Mouse (Mus musculus): ENCODE results near the gene Aak1.
A peak's percentile ranks its signal among the peaks of the same experiment; 100 is the strongest.

Gene Aak1

DNA sequence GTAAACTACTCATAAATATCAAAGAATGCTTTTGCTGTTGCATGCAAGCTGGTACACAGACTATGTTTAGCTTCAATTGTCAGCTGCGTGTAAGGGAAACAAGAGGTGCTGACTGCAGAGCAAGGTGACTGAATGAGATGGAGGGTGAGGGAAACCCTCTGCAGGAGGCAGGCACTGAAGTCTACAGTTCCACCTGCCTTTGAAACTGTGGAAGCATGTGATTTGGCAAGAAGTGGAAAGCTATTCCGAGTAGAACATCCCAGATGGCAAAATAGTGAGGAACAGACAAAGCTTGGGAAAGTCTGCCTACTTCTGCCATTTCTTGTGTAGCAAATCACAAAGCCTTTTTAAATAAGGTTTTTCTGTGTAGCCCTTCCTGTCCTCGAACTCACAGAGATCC lies 106.4 kb downstream of the Aak1 start:
- peak in 1 of 2 experiments; percentile 57 for DNase-seq (ENCODE audit: low spot score in 2 of 2)

DNA sequence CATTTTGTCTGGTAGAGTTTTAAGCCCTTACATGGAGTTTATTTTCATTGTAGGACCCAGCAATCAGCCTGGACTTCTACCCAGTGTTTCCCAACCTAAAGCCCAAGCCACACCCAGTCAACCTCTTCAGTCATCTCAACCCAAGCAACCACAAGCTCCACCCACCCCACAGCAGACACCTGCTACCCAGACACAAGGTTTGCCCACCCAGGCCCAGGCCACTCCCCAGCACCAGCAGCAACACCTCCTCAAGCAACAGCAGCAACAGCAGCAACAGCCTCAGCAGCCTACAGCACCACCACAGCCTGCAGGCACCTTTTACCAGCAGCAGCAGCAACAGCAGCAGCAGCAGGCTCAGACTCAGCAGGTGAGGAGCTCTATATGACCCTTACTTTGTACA lies 106.9 kb downstream of the Aak1 start:
- DNase-seq (ENCODE audit: low spot score in 2 of 2) = no peak

DNA sequence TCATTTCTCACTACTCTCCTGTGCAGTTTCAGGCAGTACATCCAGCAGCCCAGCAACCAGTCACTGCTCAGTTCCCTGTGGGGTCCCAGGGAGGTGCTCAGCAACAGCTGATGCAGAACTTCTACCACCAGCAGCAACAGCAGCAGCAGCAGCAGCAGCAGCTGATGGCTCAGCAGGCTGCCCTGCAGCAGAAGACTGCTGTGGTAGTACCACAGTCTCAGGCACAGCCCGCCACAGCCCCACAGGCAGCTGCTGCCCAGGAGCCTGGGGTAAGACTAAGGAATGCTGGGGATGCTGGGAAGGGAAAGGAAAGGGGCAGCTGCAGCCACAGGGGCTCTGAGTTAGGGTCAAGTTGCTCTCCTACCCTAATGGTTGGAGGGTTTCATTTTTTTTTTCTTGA lies 109.7 kb downstream of the Aak1 start:
- no peak for DNase-seq (ENCODE audit: low spot score in 2 of 2)

DNA sequence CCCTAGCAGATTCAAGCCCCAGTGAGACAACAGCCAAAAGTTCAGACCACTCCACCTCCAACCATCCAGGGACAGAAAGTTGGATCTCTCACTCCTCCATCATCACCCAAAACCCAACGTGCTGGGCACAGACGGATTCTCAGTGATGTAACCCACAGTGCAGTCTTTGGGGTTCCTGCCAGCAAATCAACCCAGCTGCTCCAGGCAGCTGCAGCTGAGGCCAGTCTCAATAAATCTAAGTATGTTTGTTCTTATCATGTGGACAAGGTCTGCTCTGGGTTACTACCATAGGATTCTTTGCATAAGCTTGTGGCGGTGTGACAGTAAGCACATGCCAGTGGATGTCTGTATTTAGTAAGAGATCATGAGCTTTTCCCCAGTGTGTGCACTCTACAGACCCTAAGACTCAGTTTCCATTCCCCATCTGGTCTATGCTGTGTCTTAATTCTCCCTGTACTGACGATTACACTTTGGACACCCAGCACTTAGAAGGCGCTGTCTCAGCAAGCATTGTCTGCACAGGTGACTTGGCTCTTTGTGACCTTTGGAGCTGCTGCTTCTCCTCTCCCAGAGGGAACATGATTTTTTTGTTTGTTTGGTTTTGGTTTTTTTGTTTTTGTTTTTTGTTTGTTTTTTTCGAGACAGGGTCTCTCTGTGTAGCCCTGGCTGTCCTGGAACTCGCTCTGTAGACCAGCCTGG lies 114.8 kb downstream of the Aak1 start:
- DNase-seq (ENCODE audit: low spot score in 2 of 2) = no peak

DNA sequence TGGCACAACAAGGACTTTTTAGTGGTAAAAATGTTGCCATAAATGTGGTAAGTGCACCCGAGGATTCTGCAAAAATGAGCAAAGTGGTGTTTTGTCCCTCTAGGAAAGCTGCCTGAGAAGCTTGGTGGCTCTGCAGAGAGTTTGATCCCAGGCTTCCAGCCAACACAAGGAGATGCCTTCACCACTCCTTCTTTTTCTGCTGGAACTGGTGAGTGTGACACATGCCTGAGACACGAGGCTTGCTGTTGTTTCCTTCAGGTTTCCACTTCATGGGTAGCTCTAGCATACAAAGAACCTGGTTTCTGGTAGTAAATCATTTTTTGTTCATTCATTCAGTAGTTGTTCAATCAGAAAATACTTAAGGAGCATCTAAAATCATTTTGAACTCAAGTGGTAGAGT lies 117.8 kb downstream of the Aak1 start:
- no peak for DNase-seq (ENCODE audit: low spot score in 2 of 2)

DNA sequence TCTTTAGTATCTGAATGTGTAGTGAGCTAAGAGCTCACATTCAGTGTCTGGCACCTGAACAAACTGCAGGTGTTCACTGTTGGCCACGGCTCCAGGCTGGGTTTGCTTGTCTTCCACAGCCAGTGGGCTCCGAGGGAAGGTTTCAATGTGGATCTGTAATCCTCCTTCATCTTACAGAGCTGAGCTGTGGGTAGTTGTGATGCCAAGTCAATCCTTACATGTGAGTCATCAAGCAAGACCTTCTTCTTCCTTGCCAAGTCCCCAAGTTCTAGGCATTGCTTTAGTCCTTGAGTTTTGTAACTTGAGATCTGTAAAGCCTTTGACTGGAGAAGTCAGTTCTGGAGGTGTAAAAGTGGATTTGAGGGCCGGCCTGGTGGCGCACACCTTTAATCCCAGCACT lies 124.6 kb downstream of the Aak1 start:
- DNase-seq (ENCODE audit: low spot score in 2 of 2) = no peak

DNA sequence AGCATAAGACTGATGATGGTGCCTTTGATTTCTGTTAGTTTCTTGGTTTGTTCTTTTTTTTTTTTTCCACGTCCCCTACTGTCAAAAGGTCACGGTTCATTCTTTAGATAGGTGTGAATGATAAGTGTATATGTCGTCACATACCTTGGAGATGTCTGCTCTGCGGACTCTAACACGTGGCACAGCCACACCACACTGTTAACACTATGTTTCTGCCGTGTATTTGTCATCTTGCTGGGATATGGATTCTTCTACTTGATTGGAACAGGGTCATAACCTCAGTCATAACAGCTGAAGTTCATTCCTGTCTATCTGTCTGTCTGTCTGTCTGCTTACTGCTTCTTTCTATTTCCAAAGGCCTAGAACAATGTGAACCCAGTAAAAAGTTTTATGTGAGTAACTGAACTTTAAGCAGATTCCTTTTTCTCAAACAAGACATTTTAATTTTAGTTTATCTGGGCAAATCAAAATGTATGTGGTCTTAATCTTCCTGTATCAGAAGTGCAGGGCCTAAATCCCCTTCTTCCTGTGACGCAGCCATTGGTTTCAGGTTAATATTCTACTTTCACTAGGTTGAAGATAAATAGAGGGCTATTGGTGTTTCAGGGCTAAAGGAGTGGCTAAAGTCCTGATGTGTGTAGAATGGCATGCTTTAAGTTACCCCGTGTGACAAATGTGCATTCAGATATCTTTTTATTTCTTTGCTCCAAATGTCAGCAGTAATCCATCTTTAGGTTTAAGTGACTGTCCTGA lies 129.0 kb downstream of the Aak1 start:
- no peak for DNase-seq (ENCODE audit: low spot score in 2 of 2)

DNA sequence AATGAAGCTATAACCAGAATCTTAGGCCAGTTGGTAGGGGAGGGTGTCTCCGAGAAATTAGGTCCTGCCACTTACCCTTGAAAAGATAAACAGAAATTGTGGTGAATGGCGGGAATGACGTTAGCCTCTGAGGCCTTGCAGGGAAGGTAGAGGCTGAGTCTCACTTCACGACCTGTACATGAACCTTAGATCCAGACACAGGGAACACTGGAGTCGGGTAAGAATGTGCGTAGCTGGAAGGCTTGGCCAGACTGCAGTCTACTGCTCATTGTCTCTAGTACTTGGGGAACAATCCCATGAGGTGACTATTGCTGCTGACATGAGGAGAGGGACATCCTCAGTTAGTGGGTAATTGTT lies 129.6 kb downstream of the Aak1 start:
- DNase-seq (ENCODE audit: low spot score in 2 of 2) = no peak

DNA sequence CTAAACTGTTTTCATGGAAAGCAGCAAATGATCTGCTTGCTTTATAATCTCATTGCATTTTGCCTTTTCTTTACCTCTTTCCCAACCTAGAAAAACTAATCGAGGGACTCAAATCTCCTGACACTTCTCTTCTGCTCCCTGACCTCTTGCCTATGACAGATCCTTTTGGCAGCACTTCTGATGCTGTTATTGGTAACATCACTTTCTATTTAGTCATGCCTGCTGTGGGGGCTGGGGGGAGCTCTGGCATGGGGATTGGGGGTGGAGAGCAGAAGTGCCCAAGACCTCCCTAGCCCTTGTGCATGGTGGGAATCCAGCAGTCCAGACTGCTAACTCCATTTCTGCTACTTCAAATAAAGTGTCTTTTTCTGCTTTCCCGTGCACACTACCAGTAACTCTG lies 131.9 kb downstream of the Aak1 start:
- DNase-seq (ENCODE audit: low spot score in 2 of 2) = no peak

DNA sequence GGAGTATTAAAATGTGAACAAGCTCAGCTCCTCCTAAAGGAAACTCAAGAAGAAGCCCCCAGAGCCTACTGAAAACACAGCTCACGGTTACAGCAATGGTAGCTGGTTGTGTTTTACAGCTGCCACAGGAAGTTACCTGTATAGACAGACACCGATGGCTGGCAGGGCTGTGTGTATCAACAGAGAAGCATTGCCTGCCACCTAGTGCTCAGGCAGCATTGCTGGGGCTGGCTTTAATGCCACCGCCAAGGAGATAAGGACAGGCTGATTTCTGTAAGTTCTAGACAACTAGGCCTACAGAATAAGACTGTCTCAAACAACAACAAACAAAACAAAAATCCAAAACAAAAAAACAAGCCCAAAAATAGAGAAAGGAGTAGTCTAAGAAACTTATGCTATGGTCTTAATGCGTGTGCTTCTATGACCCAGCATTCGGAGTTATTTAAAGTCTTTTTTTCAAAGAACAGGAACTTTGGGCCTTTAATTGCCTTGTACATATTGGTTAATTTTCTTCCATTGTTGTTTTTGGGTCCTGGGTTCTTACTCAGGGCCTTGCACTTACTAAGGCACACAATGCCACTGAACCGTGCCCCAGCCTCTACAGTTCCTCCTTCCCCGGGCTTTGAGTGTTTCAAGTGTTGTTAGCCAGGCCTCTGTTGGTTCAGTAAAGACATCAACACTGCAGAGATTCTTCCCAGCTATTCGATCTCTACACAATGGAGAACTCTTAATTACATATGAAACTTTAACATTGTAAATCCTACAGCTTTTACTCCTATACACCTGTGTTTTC lies 136.2 kb downstream of the Aak1 start:
- DNase-seq (ENCODE audit: low spot score in 2 of 2) = no peak

DNA sequence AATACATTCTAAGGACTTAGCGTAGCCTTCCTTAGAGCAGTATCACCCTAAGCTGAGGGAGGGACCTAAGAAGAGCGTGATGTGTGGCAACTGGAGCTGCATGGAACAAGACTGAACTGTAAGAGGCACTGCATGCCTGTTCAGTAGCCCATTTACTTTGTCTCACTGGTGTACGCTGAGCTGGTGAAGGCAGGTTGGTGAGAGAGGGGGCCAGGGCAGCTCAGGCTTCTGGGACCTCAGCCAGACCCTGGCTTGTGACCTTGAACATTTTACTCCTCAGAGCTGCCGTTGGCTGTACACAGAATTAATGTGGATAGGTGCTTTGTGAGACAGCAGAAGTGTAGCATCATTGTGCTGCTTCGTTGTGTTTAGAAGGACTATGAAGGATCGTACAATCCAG lies 140.3 kb downstream of the Aak1 start:
- no peak for DNase-seq (ENCODE audit: low spot score in 2 of 2)

DNA sequence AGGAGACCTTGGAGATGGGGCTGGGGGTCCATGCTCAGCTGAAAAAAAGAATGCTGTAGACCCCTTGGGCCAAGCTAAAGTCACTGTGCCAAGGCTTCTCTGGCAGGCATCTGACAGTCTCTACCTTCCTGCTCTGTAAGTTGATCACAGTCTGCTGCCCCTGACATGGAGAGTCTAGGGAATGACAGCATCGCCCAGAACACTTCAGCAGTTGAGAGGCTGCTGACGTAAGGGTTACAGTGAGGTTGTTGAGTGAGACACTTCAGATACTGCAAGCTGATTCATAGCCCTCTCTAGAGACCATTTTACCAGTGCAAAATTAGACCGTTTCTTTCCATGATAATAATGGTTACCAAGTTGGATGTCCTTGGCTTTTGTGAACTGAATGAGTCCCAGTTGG lies 141.7 kb downstream of the Aak1 start:
- no peak for DNase-seq (ENCODE audit: low spot score in 2 of 2)

DNA sequence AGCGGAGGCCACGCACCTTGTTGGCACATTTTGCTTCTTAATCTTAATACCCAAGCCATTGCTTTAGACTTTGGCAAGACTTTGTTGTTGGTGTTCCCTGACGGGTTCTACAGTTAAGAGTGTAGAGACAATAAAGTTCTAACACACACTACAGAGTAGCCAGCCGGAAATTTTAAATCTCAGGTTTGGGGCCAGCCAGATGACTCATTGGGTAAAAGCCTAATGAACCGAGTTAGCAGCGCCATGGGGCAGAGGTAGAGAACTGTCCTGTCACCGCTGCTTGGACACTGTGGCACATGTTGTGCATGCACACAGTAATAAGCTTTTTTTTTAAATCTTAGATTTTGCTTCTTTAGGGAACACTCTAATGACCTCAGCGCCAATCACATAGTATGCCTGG lies 143.0 kb downstream of the Aak1 start:
- DNase-seq (ENCODE audit: low spot score in 2 of 2) = no peak

DNA sequence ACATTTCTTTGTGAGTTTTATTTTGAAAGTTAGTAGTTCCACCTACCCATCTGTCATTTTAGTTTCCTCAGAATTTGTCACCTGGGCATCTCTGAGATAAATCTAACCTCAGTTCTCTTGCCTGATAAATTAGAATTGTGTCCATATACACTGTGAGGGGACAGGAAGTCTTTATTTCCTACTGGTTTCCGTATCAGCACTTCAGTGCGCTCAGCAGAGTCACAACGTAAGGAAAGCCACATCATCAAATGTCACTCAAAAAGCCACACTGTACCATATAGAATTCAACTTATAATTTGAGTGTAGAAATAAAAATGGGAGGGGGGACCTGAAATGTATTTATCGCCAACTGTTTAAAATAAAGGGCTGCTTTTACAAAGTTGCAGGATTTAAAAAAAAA lies 144.9 kb downstream of the Aak1 start:
- DNase-seq (ENCODE audit: low spot score in 2 of 2) = no peak

DNA sequence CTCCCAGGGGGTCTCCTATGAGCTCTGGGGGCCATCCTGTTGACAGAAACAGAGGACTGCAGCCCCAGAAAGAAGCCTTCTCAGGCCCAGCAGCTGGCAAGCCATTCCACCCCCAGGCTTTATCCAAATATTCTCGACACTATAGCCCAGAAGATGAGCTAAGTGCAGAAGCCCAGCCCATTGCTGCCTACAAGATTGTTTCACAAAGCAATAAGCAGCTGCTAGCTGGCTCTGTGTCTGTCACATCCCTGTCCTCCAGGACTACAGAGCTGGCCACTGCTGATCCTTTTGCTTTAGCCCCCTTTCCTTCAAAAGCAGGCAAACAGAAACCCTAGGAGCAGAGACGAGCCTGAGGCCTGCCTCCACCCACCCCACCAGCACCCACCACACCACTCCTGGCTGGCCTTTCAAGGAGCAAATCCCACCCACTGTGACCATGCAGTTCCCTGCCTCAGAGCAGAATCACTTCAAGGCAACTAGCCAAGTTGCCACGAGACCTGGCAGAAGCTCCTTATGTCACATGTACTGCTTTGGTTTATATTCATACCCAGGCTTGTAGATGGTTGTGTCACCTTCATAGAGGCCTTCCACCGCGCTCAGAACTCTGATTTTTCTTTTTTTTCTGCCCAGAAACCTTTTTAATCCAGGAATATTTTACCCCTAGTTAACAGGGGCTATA lies 147.5 kb downstream of the Aak1 start:
- peak; percentile 53 to 58 for DNase-seq (ENCODE audit: low spot score in 2 of 2)

DNA sequence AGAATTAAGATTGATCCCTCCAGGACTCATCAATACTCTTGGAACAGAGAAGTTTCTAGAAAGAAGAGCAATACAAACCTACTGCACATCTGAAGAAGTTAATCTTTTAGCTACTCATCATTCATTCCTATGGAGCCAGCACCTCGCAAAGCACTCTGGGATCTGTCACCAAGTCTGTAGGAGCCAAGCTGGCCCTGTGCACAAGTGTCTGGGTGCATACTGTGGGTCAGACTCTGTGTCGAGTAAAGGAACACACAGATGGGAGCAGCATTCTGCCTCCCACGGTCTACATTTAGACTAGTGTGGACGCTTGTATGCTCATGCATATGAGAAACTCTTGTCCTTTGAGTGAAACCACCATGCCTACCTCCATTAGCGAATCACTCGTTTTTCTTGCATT lies 148.0 kb downstream of the Aak1 start:
- DNase-seq (ENCODE audit: low spot score in 2 of 2) = no peak

DNA sequence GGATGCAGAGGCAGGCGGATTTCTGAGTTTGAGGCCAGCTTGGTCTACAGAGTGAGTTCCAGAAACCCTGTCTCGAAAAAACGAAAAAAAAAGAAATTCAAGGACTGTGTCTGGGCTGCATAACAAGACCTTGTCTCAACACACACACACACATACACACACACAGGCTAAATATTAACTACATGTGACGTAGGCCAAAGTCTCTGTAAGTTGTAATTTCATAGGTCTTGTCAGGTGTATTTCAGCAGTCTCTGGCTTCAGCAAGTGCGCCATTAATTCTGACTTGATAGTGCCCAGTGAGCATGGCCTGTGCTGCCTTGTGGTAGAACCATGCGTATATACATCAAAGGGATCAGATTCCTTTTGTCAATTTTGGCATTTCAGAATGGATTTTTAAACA lies 152.7 kb downstream of the Aak1 start:
- no peak for DNase-seq (ENCODE audit: low spot score in 2 of 2)

DNA sequence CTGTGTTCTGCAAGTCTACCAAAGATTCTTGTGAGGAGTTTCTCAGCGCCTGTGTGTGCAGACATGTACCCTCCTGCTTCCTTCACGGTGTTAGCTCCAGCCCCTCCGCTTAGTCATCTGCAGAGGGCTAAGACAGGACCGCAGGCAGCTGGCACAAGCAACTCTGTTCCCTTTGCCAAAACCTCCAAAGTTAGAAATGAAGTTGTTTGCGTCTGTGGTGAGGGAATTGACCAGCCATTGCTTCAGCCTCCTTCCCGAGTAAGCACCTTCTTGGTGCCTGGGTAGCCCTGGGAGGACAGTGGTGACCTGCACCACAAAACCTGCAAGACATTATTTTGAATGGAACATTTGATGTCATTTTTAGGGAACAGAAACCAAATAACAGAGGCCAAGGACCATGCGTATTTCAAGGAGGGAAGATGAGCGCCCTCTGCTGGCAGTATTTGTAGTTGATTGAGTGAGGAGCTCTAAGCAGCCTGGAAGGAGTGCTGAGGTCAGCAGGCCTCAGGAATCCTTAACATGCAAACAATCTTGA lies 153.3 kb downstream of the Aak1 start:
- DNase-seq (ENCODE audit: low spot score in 2 of 2) = peak; percentile 85 to 88

DNA sequence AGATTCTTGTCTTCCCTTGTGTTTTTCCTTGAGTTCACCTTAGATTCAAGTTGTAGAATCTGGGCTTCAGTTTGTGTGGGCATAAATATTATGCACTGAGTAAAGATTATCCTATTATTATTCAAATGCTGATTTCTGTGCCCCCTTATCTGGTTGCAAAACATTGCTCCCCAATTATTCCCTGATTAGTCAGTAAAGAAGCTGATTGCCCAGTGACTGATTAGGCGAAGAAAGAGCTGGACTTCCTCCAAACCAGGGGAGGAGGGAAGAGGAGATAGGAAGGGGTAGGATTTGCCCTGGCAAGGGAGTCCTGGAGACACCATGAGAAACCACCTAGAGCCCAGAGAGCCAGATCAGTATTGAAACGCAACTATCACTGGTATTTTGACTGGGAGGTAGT lies 154.8 kb downstream of the Aak1 start:
- no peak for DNase-seq (ENCODE audit: low spot score in 2 of 2)

DNA sequence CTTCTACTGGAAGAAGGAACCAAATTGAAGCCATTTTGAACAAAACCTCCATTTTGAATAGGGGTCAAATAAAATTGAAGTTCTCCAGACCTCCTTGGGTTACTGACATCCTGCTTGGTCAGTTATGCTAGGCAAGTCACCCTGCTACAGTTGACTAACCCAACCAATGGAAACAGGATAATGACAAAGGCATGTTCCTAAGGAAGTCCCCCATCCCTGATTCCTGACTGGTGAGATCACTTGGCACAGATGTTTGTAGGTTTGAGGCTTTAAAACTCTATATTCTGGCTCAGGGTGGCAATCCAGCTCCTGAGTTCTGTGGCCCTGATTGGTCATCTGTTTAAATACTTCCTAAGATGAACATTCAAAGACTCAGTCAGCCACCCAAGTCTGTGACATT lies 156.3 kb downstream of the Aak1 start:
- DNase-seq (ENCODE audit: low spot score in 2 of 2) = no peak

DNA sequence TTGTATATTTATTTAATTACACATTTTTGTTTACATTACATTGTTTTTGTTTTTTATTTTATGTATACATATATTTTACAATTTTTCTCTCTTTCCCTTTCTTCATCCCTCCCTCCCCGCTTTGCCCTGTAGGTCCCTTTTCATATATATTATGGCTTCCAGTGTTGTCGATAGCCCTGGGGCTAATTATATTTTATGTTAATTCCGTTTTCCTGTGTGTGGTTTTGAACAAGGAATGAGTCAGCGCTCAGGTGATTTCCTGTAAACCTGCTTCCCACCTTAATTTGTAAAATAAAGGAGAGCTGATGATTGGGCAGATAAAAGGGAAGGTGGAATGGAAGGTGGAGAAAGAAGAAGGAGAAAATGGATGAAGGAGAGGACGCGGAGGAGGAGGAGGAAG lies 159.6 kb downstream of the Aak1 start, which contains the start of gene Nfu1:
TSS of gene Nfu1 (plus strand) at position 350 of the 400 bp plus-strand sequence.
- no peak for DNase-seq (ENCODE audit: low spot score in 2 of 2)
